Mouse (Mus musculus): Measurements from ENCODE around the gene Eef1b2. TPM values are rescaled to one million over a fixed set of nuclear protein-coding genes. Genes with fewer than 3 reads are reported as not detected.

Eef1b2 gene
- total and polyA plus RNA-seq, 3 experiments, result 533 to 2,961 (median 673) TPM

- Histone ChIP-seq H3K4me3 (ENCODE audit: low read depth, low read length) (no peak overlapping the region), H3K27me3 (ENCODE audit: insufficient read depth, low read length) (peaks cover 30% of the 10 kb centered on the region), H3K4me1 (ENCODE audit: insufficient read depth, low read depth, low read length) (peaks cover 3% of the 10 kb centered on the region; the same call in 1 of the 2 replicates), H3K9me3 (replicated peaks) (no peaks in the 10 kb centered on the region), H3K36me3 (replicated peaks) (no peaks in the 10 kb centered on the region)
- DNase-seq (ENCODE audit: low spot score) (no peak), ATAC-seq (ENCODE audit: extremely low read depth, insufficient number of reproducible peaks, low FRiP score, poor library complexity, severe bottlenecking) (no peak)
- TF ChIP-seq POLR2AphosphoS5 (IDR thresholded peaks at IDR 0.05; ENCODE audit: insufficient replicate concordance, low read depth, low read length) (no peak), GATA1 (IDR thresholded peaks at IDR 0.05; ENCODE audit: borderline replicate concordance, low read length) (no peak), CTCF (IDR thresholded peaks at IDR 0.05; ENCODE audit: low read depth, low read length) (no peak), TAL1 (conservative IDR thresholded peaks at IDR 0.05; ENCODE audit: low read depth, low read length) (no peak), GATA2 (IDR thresholded peaks at IDR 0.05; ENCODE audit: borderline replicate concordance, low read depth, low read length) (no peak)
Observed at GRCm38 (mm10) chr1:63201672-63202071, 25.0 kb downstream of the Eef1b2 start.

- Histone ChIP-seq H3K36me3 (replicated peaks) (no peaks in the 10 kb centered on the region), H3K4me3 (ENCODE audit: low read depth, low read length) (no peak overlapping the region), H3K27me3 (ENCODE audit: insufficient read depth, low read length) (peaks cover 27% of the 10 kb centered on the region), H3K4me1 (ENCODE audit: insufficient read depth, low read depth, low read length) (peaks cover 3% of the 10 kb centered on the region; the same call in 1 of the 2 replicates), H3K9me3 (replicated peaks) (no peaks in the 10 kb centered on the region)
- DNase-seq (ENCODE audit: low spot score) (no peak), ATAC-seq (ENCODE audit: extremely low read depth, insufficient number of reproducible peaks, low FRiP score, poor library complexity, severe bottlenecking) (no peak)
- TF ChIP-seq CTCF (IDR thresholded peaks at IDR 0.05; ENCODE audit: low read depth, low read length), result no peak
- no peak for TF ChIP-seq POLR2AphosphoS5 (IDR thresholded peaks at IDR 0.05; ENCODE audit: insufficient replicate concordance, low read depth, low read length)
- TF ChIP-seq TAL1 (conservative IDR thresholded peaks at IDR 0.05; ENCODE audit: low read depth, low read length), result no peak
- no peak for TF ChIP-seq GATA2 (IDR thresholded peaks at IDR 0.05; ENCODE audit: borderline replicate concordance, low read depth, low read length)
- no peak for TF ChIP-seq GATA1 (IDR thresholded peaks at IDR 0.05; ENCODE audit: borderline replicate concordance, low read length)
Observed at GRCm38 (mm10) chr1:63203471-63203870, 26.8 kb downstream of the Eef1b2 start.

GRCm38 (mm10) chr1:63203950-63204659 is 27.5 kb downstream of the Eef1b2 start:
- H3K36me3 ChIP-seq (replicated peaks), result no peaks in the 10 kb centered on the region
- DNase-seq (ENCODE audit: low spot score), result no peak
- TF ChIP-seq GATA2 (IDR thresholded peaks at IDR 0.05; ENCODE audit: borderline replicate concordance, low read depth, low read length), result no peak
- TF ChIP-seq POLR2AphosphoS5 (IDR thresholded peaks at IDR 0.05; ENCODE audit: insufficient replicate concordance, low read depth, low read length), result no peak
- TF ChIP-seq CTCF (IDR thresholded peaks at IDR 0.05; ENCODE audit: low read depth, low read length), result no peak
- no peak for TF ChIP-seq GATA1 (IDR thresholded peaks at IDR 0.05; ENCODE audit: borderline replicate concordance, low read length)
- TF ChIP-seq TAL1 (conservative IDR thresholded peaks at IDR 0.05; ENCODE audit: low read depth, low read length), result no peak

GRCm38 (mm10) chr1:63204660-63205394 is 28.2 kb downstream of the Eef1b2 start:
- Histone ChIP-seq H3K27me3 (ENCODE audit: insufficient read depth, low read length) (peaks cover 26% of the 10 kb centered on the region), H3K9me3 (replicated peaks) (no peaks in the 10 kb centered on the region), H3K4me1 (ENCODE audit: insufficient read depth, low read depth, low read length) (peaks cover 3% of the 10 kb centered on the region; the same call in 1 of the 2 replicates), H3K36me3 (replicated peaks) (no peaks in the 10 kb centered on the region), H3K4me3 (ENCODE audit: low read depth, low read length) (no peak overlapping the region)
- DNase-seq (ENCODE audit: low spot score) (no peak), ATAC-seq (ENCODE audit: extremely low read depth, insufficient number of reproducible peaks, low FRiP score, poor library complexity, severe bottlenecking) (no peak)
- TF ChIP-seq CTCF (IDR thresholded peaks at IDR 0.05; ENCODE audit: low read depth, low read length) (no peak), GATA1 (IDR thresholded peaks at IDR 0.05; ENCODE audit: borderline replicate concordance, low read length) (no peak), GATA2 (IDR thresholded peaks at IDR 0.05; ENCODE audit: borderline replicate concordance, low read depth, low read length) (no peak), POLR2AphosphoS5 (IDR thresholded peaks at IDR 0.05; ENCODE audit: insufficient replicate concordance, low read depth, low read length) (no peak), TAL1 (conservative IDR thresholded peaks at IDR 0.05; ENCODE audit: low read depth, low read length) (no peak)

More at GRCm38 (mm10) chr1:63203950-63204659, 27.5 kb downstream of the Eef1b2 start:
- H3K4me1 ChIP-seq (ENCODE audit: insufficient read depth, low read depth, low read length), result peaks cover 3% of the 10 kb centered on the region; the same call in 1 of the 2 replicates
- no peak overlapping the region for H3K4me3 ChIP-seq (ENCODE audit: low read depth, low read length)
- peaks cover 27% of the 10 kb centered on the region for H3K27me3 ChIP-seq (ENCODE audit: insufficient read depth, low read length)
- H3K9me3 ChIP-seq (replicated peaks), result no peaks in the 10 kb centered on the region
- no peak for ATAC-seq (ENCODE audit: extremely low read depth, insufficient number of reproducible peaks, low FRiP score, poor library complexity, severe bottlenecking)

- no peak overlapping the region for H3K4me3 ChIP-seq (ENCODE audit: low read depth, low read length)
- ATAC-seq (ENCODE audit: extremely low read depth, insufficient number of reproducible peaks, low FRiP score, poor library complexity, severe bottlenecking) (no peak), DNase-seq (ENCODE audit: low spot score) (no peak)
- H3K36me3 ChIP-seq (replicated peaks), result no peaks in the 10 kb centered on the region
- H3K4me1 ChIP-seq (ENCODE audit: insufficient read depth, low read depth, low read length), result peaks cover 3% of the 10 kb centered on the region; the same call in 1 of the 2 replicates
- H3K9me3 ChIP-seq (replicated peaks), result no peaks in the 10 kb centered on the region
- TF ChIP-seq GATA1 (IDR thresholded peaks at IDR 0.05; ENCODE audit: borderline replicate concordance, low read length) (no peak), POLR2AphosphoS5 (IDR thresholded peaks at IDR 0.05; ENCODE audit: insufficient replicate concordance, low read depth, low read length) (no peak), GATA2 (IDR thresholded peaks at IDR 0.05; ENCODE audit: borderline replicate concordance, low read depth, low read length) (no peak), TAL1 (conservative IDR thresholded peaks at IDR 0.05; ENCODE audit: low read depth, low read length) (no peak), CTCF (IDR thresholded peaks at IDR 0.05; ENCODE audit: low read depth, low read length) (no peak)
- H3K27me3 ChIP-seq (ENCODE audit: insufficient read depth, low read length), result peaks cover 18% of the 10 kb centered on the region
Observed at GRCm38 (mm10) chr1:63207607-63208006, 31.0 kb downstream of the Eef1b2 start.
